Mouse (Mus musculus) cerebellum, postnatal 4 days (tissue): ENCODE measurements around the gene Wdr20.
"Not testable (repeated sequence)": the region's sequence is repeated elsewhere in the genome, so short reads cannot be mapped to it uniquely, and the experiment has no call there.

Experiments used
- DNase-seq, 2 experiments: peaks; one replicate each; pipeline ENCODE4 v3.0.0; 2022; ENCODE audit warnings: low spot score in 2 of 2, mixed read lengths in 1 of 2

Wdr20 gene

GRCm38 (mm10) chr12:110737170-110738157 is at the start of gene Wdr20:
Gene Wdr20 (plus strand): TSS chr12:110737944.
- DNase-seq: peak; percentile 98

- not testable (repeated sequence) for DNase-seq
These were observed 48.8 kb upstream of the Wdr20 start for GRCm38 (mm10) chr12:110688921-110689320.

- DNase-seq: no peak
These were observed 47.7 kb upstream of the Wdr20 start for GRCm38 (mm10) chr12:110689919-110690643.

GRCm38 (mm10) chr12:110693378-110693777 is 44.4 kb upstream of the Wdr20 start:
- DNase-seq: not testable (repeated sequence)

- peak; percentile 44 to 72 for DNase-seq
These were observed 42.0 kb upstream of the Wdr20 start for GRCm38 (mm10) chr12:110695676-110696171.

GRCm38 (mm10) chr12:110696173-110696974 is 41.4 kb upstream of the Wdr20 start:
- peak; percentile 98 to 99 for DNase-seq

- no peak for DNase-seq
These were observed 40.8 kb upstream of the Wdr20 start for GRCm38 (mm10) chr12:110696975-110697400.

- no peak for DNase-seq
These were observed 40.3 kb upstream of the Wdr20 start for GRCm38 (mm10) chr12:110697457-110697856.

- DNase-seq: no peak
These were observed 39.7 kb upstream of the Wdr20 start for GRCm38 (mm10) chr12:110698080-110698479.

GRCm38 (mm10) chr12:110698523-110699170 is 39.1 kb upstream of the Wdr20 start:
- DNase-seq: no peak

- DNase-seq: no peak
These were observed 38.6 kb upstream of the Wdr20 start for GRCm38 (mm10) chr12:110699171-110699547.

- no peak for DNase-seq
These were observed 37.0 kb upstream of the Wdr20 start for GRCm38 (mm10) chr12:110700730-110701129.

- not testable (repeated sequence) for DNase-seq
These were observed 36.4 kb upstream of the Wdr20 start for GRCm38 (mm10) chr12:110701363-110701762.

- DNase-seq: no peak
These were observed 35.2 kb upstream of the Wdr20 start, which contains the start of gene Hsp90aa1 for GRCm38 (mm10) chr12:110702556-110702955. Gene Hsp90aa1 (minus strand): TSS chr12:110702728.

GRCm38 (mm10) chr12:110703008-110703471 is 34.7 kb upstream of the Wdr20 start:
- DNase-seq: peak; percentile 76 to 86

- no peak for DNase-seq
These were observed 34.1 kb upstream of the Wdr20 start for GRCm38 (mm10) chr12:110703682-110704081.

GRCm38 (mm10) chr12:110705419-110705818 is 32.3 kb upstream of the Wdr20 start:
- DNase-seq: not testable (repeated sequence)

- DNase-seq: no peak
These were observed 31.2 kb upstream of the Wdr20 start for GRCm38 (mm10) chr12:110706337-110707231.

GRCm38 (mm10) chr12:110707451-110707850 is 30.3 kb upstream of the Wdr20 start:
- no peak for DNase-seq

GRCm38 (mm10) chr12:110711270-110711669 is 26.5 kb upstream of the Wdr20 start:
- no peak for DNase-seq
